Mouse (Mus musculus) stomach, embryonic 16.5 days (tissue): ENCODE results near the gene Ptp4a2. TPM values are rescaled to one million over a fixed set of nuclear protein-coding genes. Genes with fewer than 3 reads are reported as not detected.

Experiments
- ATAC-seq: fragments of 200-750 bp; cut with Nextera tagmentation; 2 replicates; pipeline ENCODE4 v1.8.0; 2017; ENCODE audit warnings: moderate number of reproducible peaks, moderate TSS enrichment; ENCODE audit not compliant: insufficient read depth, low FRiP score
- H3K27ac ChIP-seq: fragments of 300-500 bp; sonication (generic); 2 replicates; pipeline ENCODE4 v1.5.1; 2014; ENCODE audit warnings: low read length
- H3K27me3 ChIP-seq: fragments of 300-500 bp; sonication (generic); 2 replicates; pipeline ENCODE4 v1.6.1; 2014; ENCODE audit warnings: low read length, control low read depth, mixed read lengths; ENCODE audit not compliant: control insufficient read depth, insufficient read depth
- H3K36me3 ChIP-seq: fragments of 300-500 bp; sonication (generic); 2 replicates; pipeline ENCODE4 v1.6.1; 2014; ENCODE audit warnings: low read length; ENCODE audit not compliant: control insufficient read depth, insufficient read depth
- H3K4me1 ChIP-seq: fragments of 300-500 bp; sonication (generic); 2 replicates; pipeline ENCODE4 v1.6.1; 2014; ENCODE audit warnings: low read length, control low read depth, mixed read lengths; ENCODE audit not compliant: control insufficient read depth, insufficient read depth
- H3K4me2 ChIP-seq: fragments of 300-500 bp; sonication (generic); 2 replicates; pipeline ENCODE4 v1.6.1; 2014; ENCODE audit warnings: low read depth, low read length, mixed read lengths
- H3K4me3 ChIP-seq: fragments of 300-500 bp; sonication (generic); replicated peaks from 2 replicates; pipeline ENCODE4 v1.5.1; 2014; ENCODE audit warnings: mild to moderate bottlenecking, low read length
- H3K9ac ChIP-seq: fragments of 300-500 bp; sonication (generic); 2 replicates; pipeline ENCODE4 v1.6.1; 2014; ENCODE audit warnings: low read length
- H3K9me3 ChIP-seq: fragments of 300-500 bp; sonication (generic); replicated peaks from 2 replicates; pipeline ENCODE4 v1.6.1; 2016; ENCODE audit warnings: low read length, control low read depth; ENCODE audit not compliant: control insufficient read depth
- WGBS: fragments of 180-500 bp; shearing (Covaris S2); extraction: QIAGEN DNeasy Blood & Tissue Kit; methylation state at CpG from one replicate; pipeline ENCODE4 v1.1.7; 2014; 5-methylcytosine and 5-hydroxymethylcytosine counted together
- polyA plus RNA-seq: library from polyadenylated mRNA; unstranded; fragments of >200 nt; fragmentation: Nextera tagmentation; extraction: Ambion mirVana; gene quantifications from 2 replicates; pipeline ENCODE4 v1.2.1, GENCODE M21; 2015

The Ptp4a2 gene
- polyA plus RNA-seq, 1 experiment from 2014 or later = 329 TPM

DNA sequence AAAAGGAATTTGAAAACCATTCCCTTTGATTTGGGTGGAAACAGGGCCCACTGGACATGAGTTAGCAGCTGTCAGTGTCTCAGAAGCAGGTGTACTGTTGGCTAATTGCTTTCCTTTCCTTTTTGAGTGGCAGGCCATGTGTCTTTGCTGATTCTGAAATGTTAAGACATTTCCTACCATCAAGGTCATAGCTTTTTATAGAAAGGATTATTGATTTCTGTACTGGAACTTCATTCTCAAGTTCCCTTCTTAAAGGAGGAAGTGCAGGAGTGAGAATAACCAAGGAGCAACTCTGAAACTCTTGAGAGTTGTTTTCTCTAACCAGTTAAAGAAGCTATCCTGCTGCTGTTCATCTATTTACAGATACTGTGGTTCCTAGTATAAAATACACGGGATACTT is 18.8 kb downstream of the Ptp4a2 start:
- no peak overlapping the region for H3K4me2 ChIP-seq
- ATAC-seq = no peak
- no peaks in the 10 kb centered on the region for H3K36me3 ChIP-seq
- H3K4me1 ChIP-seq = peaks cover 23% of the 10 kb centered on the region
- no peak overlapping the region for H3K4me3 ChIP-seq
- H3K9me3 ChIP-seq = no peaks in the 10 kb centered on the region
- H3K27me3 ChIP-seq = no peaks in the 10 kb centered on the region
- WGBS = 44% methylated on average over 1 of the region's 1 CpGs
- H3K9ac ChIP-seq = no peak overlapping the region
- H3K27ac ChIP-seq = no peak overlapping the region

GRCm38 (mm10) chr4:129830343-129830944 is 19.4 kb downstream of the Ptp4a2 start:
- H3K27ac ChIP-seq = no peak overlapping the region; the same call in 1 of the 2 replicates
- no peaks in the 10 kb centered on the region for H3K9me3 ChIP-seq
- H3K4me3 ChIP-seq = no peak overlapping the region
- H3K4me2 ChIP-seq = no peak overlapping the region
- no peak overlapping the region for H3K9ac ChIP-seq
- H3K36me3 ChIP-seq = no peaks in the 10 kb centered on the region
- no peak for ATAC-seq
- H3K27me3 ChIP-seq = no peaks in the 10 kb centered on the region
- peaks cover 23% of the 10 kb centered on the region for H3K4me1 ChIP-seq
- WGBS = 88% methylated on average over 8 of the region's 8 CpGs

DNA sequence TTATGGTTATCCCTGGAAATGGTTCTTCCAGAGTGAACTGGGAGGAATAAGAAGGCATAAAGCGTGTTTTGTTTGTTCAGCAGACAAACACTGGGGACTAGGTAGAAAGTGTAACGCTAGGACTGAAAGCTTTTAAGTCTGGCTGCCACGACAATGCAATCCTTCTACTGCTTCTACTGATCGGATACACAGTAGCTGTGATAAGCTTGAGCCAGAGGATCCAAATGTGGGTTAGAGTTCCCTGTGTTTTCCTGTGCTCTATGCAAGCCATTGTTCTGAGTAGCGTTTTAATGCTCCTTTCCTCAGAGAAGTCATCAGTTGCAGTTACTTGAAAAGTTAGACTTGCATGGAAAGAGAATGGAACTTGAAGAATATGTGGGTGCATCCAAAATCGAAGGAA is 23.6 kb downstream of the Ptp4a2 start:
- H3K4me2 ChIP-seq = no peak overlapping the region
- ATAC-seq = no peak
- no peak overlapping the region for H3K9ac ChIP-seq
- H3K9me3 ChIP-seq = no peaks in the 10 kb centered on the region
- H3K36me3 ChIP-seq = no peaks in the 10 kb centered on the region
- no peak overlapping the region for H3K27ac ChIP-seq
- H3K4me1 ChIP-seq = peaks cover 15% of the 10 kb centered on the region
- no peaks in the 10 kb centered on the region for H3K27me3 ChIP-seq
- WGBS = 32% methylated on average over 6 of the region's 6 CpGs
- H3K4me3 ChIP-seq = no peak overlapping the region

DNA sequence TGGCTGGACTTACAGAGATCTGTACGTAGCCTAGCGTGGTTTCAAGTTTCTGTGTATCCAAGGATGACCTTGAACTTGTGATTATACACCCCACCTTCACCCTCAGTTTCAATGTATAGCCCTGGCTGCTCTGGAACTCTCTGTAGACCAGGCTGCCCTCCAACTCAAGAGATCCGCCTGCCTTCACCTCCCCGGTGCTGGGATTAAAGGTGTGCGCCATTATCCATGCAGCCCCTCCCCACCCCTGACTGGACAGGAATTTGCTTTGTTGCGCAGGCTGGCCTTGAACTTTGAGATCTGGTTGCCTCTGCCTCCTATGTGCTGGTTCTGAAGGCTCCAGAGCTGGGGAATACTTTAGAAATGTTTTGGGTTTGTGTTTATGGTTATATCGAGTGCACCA is 24.3 kb downstream of the Ptp4a2 start:
- no peak for ATAC-seq
- 80% methylated on average over 7 of the region's 7 CpGs for WGBS

DNA sequence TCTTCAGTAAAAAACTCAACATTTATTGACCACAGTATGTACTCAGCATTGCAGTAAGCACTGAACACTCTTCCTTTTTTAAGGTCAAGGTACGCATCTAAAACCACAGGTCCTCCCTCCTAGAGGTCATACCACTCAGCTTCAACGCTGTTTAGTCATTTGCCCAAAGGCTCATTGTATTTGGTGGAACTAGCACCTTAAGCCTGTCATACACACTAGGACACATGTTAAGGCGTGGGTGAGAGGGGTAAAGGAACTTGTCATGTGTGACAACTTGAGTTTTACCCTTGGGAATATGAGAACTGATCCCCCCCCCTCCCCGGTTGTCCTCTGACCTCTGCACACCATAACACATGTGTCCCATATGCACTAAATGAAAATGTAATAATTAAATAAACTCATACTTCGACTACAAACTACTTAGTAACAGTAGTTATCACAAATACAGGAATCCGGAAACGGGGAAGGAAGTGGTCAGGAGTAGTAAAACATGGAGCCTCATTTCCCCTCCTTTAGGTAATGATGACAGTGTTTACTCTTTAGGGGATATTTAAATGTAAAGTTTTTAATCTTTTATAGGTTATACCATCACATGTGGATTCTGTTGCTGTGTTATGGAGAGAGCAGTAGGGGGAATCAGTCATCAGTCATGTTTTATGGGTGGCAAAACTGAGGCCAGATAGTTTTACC is 29.0 kb downstream of the Ptp4a2 start:
- Histone ChIP-seq H3K4me2 (no peak overlapping the region), H3K9ac (no peak overlapping the region), H3K27ac (no peak overlapping the region), H3K36me3 (peaks cover 24% of the 10 kb centered on the region), H3K4me1 (no peaks in the 10 kb centered on the region), H3K27me3 (no peaks in the 10 kb centered on the region), H3K4me3 (no peak overlapping the region), H3K9me3 (no peaks in the 10 kb centered on the region)
- WGBS = 88% methylated on average over 7 of the region's 7 CpGs
- ATAC-seq = no peak

More for the DNA sequence above, 24.3 kb downstream of the Ptp4a2 start:
- H3K9me3 ChIP-seq = no peaks in the 10 kb centered on the region
- H3K4me2 ChIP-seq = no peak overlapping the region
- no peaks in the 10 kb centered on the region for H3K27me3 ChIP-seq
- no peak overlapping the region for H3K27ac ChIP-seq
- no peak overlapping the region for H3K4me3 ChIP-seq
- peaks cover 12% of the 10 kb centered on the region for H3K4me1 ChIP-seq
- no peaks in the 10 kb centered on the region for H3K36me3 ChIP-seq
- no peak overlapping the region for H3K9ac ChIP-seq

DNA sequence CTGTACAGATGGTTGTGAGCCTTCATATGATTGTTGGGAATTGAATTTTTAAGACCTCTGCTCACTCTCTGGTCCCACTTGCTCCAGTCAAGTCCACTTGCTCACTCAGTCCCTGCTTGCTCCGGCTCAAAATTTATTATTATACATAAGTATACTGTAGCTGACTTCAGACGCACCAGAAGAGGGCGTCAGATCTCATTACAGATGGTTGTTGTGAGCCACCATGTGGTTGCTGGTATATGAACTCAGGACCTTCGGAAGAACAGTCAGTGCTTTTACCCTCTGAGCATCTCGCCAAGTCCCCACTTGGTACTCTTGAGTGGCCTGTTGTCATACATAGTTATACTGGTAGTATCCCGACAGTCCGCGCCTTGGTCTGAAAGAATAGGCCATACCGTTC is 35.8 kb downstream of the Ptp4a2 start:
- no peaks in the 10 kb centered on the region for H3K4me1 ChIP-seq
- H3K9ac ChIP-seq = no peak overlapping the region
- no peak for ATAC-seq
- no peak overlapping the region for H3K27ac ChIP-seq
- WGBS = 84% methylated on average over 9 of the region's 9 CpGs
- no peaks in the 10 kb centered on the region for H3K9me3 ChIP-seq
- H3K27me3 ChIP-seq = no peaks in the 10 kb centered on the region
- no peak overlapping the region for H3K4me3 ChIP-seq
- no peak overlapping the region for H3K4me2 ChIP-seq
- H3K36me3 ChIP-seq = peaks cover 36% of the 10 kb centered on the region

- Histone ChIP-seq H3K4me2 (no peak overlapping the region), H3K36me3 (peaks cover 17% of the 10 kb centered on the region; the same call in 1 of the 2 replicates), H3K27me3 (no peaks in the 10 kb centered on the region), H3K27ac (no peak overlapping the region), H3K9ac (no peak overlapping the region), H3K9me3 (no peaks in the 10 kb centered on the region), H3K4me1 (no peaks in the 10 kb centered on the region), H3K4me3 (no peak overlapping the region)
- WGBS = 90% methylated on average over 2 of the region's 2 CpGs
- no peak for ATAC-seq
Observed at GRCm38 (mm10) chr4:129850491-129850890, 39.5 kb downstream of the Ptp4a2 start.

- ATAC-seq = no peak
- Histone ChIP-seq H3K4me2 (no peak overlapping the region), H3K9ac (no peak overlapping the region), H3K36me3 (peaks cover 12% of the 10 kb centered on the region; the same call in 1 of the 2 replicates), H3K4me1 (no peaks in the 10 kb centered on the region), H3K9me3 (no peaks in the 10 kb centered on the region), H3K4me3 (no peak overlapping the region), H3K27me3 (no peaks in the 10 kb centered on the region), H3K27ac (no peak overlapping the region)
- WGBS = 81% methylated on average over 3 of the region's 3 CpGs
Observed at GRCm38 (mm10) chr4:129851861-129852260, 40.8 kb downstream of the Ptp4a2 start.

GRCm38 (mm10) chr4:129853053-129853452 is 42.0 kb downstream of the Ptp4a2 start:
- no peak overlapping the region for H3K4me2 ChIP-seq

More at GRCm38 (mm10) chr4:129853053-129853452, 42.0 kb downstream of the Ptp4a2 start:
- no peak overlapping the region for H3K9ac ChIP-seq
- peaks cover 12% of the 10 kb centered on the region; the same call in 1 of the 2 replicates for H3K36me3 ChIP-seq
- WGBS = 79% methylated on average over 2 of the region's 2 CpGs
- H3K4me1 ChIP-seq = no peaks in the 10 kb centered on the region
- ATAC-seq = no peak
- no peak overlapping the region for H3K27ac ChIP-seq
- no peaks in the 10 kb centered on the region for H3K27me3 ChIP-seq
- H3K4me3 ChIP-seq = no peak overlapping the region
- H3K9me3 ChIP-seq = no peaks in the 10 kb centered on the region
